Mouse (Mus musculus): ENCODE measurements at regions not wholly inside any gene's neighbourhood (a gene's known extent, or its start where the extent isn't known, plus 50 kb on each side); places are given as distances from the start of the nearest gene placed in this dataset.

- peaks cover 3% of the 10 kb centered on the region for H3K9me3 ChIP-seq (replicated peaks; ENCODE audit: low read length)
- H3K27me3 ChIP-seq (replicated peaks) = no peaks in the 10 kb centered on the region
- H3K4me3 ChIP-seq (replicated peaks in 1 of 3; ENCODE audit: low read depth in 2 of 3, low read length in 2 of 3, poor library complexity in 1 of 3) = peak overlapping the region in 1 of 3 experiments; percentile 44
- in situ Hi-C loops (cut with MboI; ENCODE audit: low pct_ligation_motif_present, low pct_unique_long_range_greater_than_20kb, low sequenced_read_pairs) (loop anchor here (5.0 to 25.0 kb wide), 2 partner anchors 632 to 1047 kb away; no protein-coding TSS in a partner anchor), dilution Hi-C loops (cut with MboI; ENCODE audit: extremely low pct_ligation_motif_present, extremely low pct_unique_long_range_greater_than_20kb, low sequenced_read_pairs) (no loop called here)
- H3K79me2 ChIP-seq (replicated peaks; ENCODE audit: control insufficient read depth, extremely low read depth, insufficient read depth, poor library complexity, severe bottlenecking) = no peaks in the 10 kb centered on the region
- H3K4me1 ChIP-seq (ENCODE audit: control insufficient read depth in 1 of 2, insufficient read depth in 2 of 2) = peaks cover 0 to 13% of the 10 kb centered on the region in 2 experiments; a peak in 2 of 4 replicates
- H3K4me2 ChIP-seq (ENCODE audit: insufficient read depth, low read depth, poor library complexity, severe bottlenecking) = peak overlapping the region; percentile 54
- H3K36me3 ChIP-seq (replicated peaks in 1 of 2; ENCODE audit: control insufficient read depth in 1 of 2, insufficient read depth in 1 of 2, low read length in 1 of 2) = no peaks in the 10 kb centered on the region
- no peak overlapping the region for H3K9ac ChIP-seq (ENCODE audit: insufficient read depth, low read depth)
- H3K27ac ChIP-seq (ENCODE audit: insufficient read depth, low read depth) = no peak overlapping the region
- peak; percentile 43 for DNase-seq (ENCODE audit: extremely low read depth)
- TF ChIP-seq CHD1 (IDR thresholded peaks at IDR 0.05; ENCODE audit: low read depth, low read length) (no peak), MEF2A (IDR thresholded peaks at IDR 0.05; ENCODE audit: borderline replicate concordance, low read depth, low read length) (no peak; the same call in 1 of the 2 replicates), KAT2A (IDR thresholded peaks at IDR 0.05; ENCODE audit: insufficient replicate concordance, low read length) (no peak), TBP (conservative IDR thresholded peaks at IDR 0.05; ENCODE audit: low read depth, low read length) (no peak), MAX (IDR thresholded peaks at IDR 0.05; ENCODE audit: low read length) (no peak), NELFE (IDR thresholded peaks at IDR 0.05; ENCODE audit: low read depth, low read length) (no peak), RAD21 (IDR thresholded peaks at IDR 0.05; ENCODE audit: low read depth, low read length) (no peak), USF1 (IDR thresholded peaks at IDR 0.05; ENCODE audit: low read depth, low read length) (no peak)
Measured at GRCm38 (mm10) chr2:21908813-21909480, 318.4 kb upstream of the Myo3a start.

- no peaks in the 10 kb centered on the region for H3K27me3 ChIP-seq (replicated peaks)
- peaks cover 3% of the 10 kb centered on the region for H3K9me3 ChIP-seq (replicated peaks; ENCODE audit: low read length)
- peaks cover 0 to 9% of the 10 kb centered on the region in 2 experiments; a peak in 2 of 4 replicates for H3K4me1 ChIP-seq (ENCODE audit: control insufficient read depth in 1 of 2, insufficient read depth in 2 of 2)
- peak overlapping the region; percentile 54 for H3K4me2 ChIP-seq (ENCODE audit: insufficient read depth, low read depth, poor library complexity, severe bottlenecking)
- H3K4me3 ChIP-seq (replicated peaks in 1 of 3; ENCODE audit: low read depth in 2 of 3, low read length in 2 of 3, poor library complexity in 1 of 3) = peak overlapping the region in 1 of 3 experiments; percentile 44
- H3K36me3 ChIP-seq (replicated peaks in 1 of 2; ENCODE audit: control insufficient read depth in 1 of 2, insufficient read depth in 1 of 2, low read length in 1 of 2) = no peaks in the 10 kb centered on the region
- in situ Hi-C loops (cut with MboI; ENCODE audit: low pct_ligation_motif_present, low pct_unique_long_range_greater_than_20kb, low sequenced_read_pairs) = loop anchor here (5.0 to 25.0 kb wide), 2 partner anchors 632 to 1047 kb away; no protein-coding TSS in a partner anchor
- no peaks in the 10 kb centered on the region for H3K79me2 ChIP-seq (replicated peaks; ENCODE audit: control insufficient read depth, extremely low read depth, insufficient read depth, poor library complexity, severe bottlenecking)
- peak; percentile 83 for DNase-seq (ENCODE audit: extremely low read depth)
- no peak overlapping the region for H3K27ac ChIP-seq (ENCODE audit: insufficient read depth, low read depth)
- dilution Hi-C loops (cut with MboI; ENCODE audit: extremely low pct_ligation_motif_present, extremely low pct_unique_long_range_greater_than_20kb, low sequenced_read_pairs) = no loop called here
- H3K9ac ChIP-seq (ENCODE audit: insufficient read depth, low read depth) = peak overlapping the region; percentile 55; the same call in 1 of the 2 replicates
- TF ChIP-seq GABPA (IDR thresholded peaks at IDR 0.05; ENCODE audit: insufficient replicate concordance, low read depth, low read length) = no peak
- no peak for TF ChIP-seq MAX (IDR thresholded peaks at IDR 0.05; ENCODE audit: low read length)
- no peak for TF ChIP-seq MAFK (IDR thresholded peaks at IDR 0.05; ENCODE audit: insufficient replicate concordance, low read length)
- TF ChIP-seq JUN (IDR thresholded peaks at IDR 0.05; ENCODE audit: insufficient read depth, low read depth, low read length) = peak; percentile 14; the same call in 1 of the 2 replicates
- no peak for TF ChIP-seq CHD1 (IDR thresholded peaks at IDR 0.05; ENCODE audit: low read depth, low read length)
- no peak for TF ChIP-seq NRF1 (IDR thresholded peaks at IDR 0.05; ENCODE audit: low read depth, low read length)
- TF ChIP-seq TBP (conservative IDR thresholded peaks at IDR 0.05; ENCODE audit: low read depth, low read length) = no peak
- TF ChIP-seq MXI1 (IDR thresholded peaks at IDR 0.05; ENCODE audit: low read depth, low read length) = no peak
- TF ChIP-seq ZC3H11A (IDR thresholded peaks at IDR 0.05; ENCODE audit: low read depth, low read length) = peak; percentile 21; the same call in 1 of the 2 replicates
- 0 out of 2 replicates have a peak, but pooled peaks have one; percentile 44 for TF ChIP-seq MAZ (IDR thresholded peaks at IDR 0.05; ENCODE audit: low read depth, low read length)
- TF ChIP-seq IRF4 (IDR thresholded peaks at IDR 0.05; ENCODE audit: low read depth, low read length) = peak; percentile 47; the same call in 1 of the 2 replicates
- no peak for TF ChIP-seq CHD2 (IDR thresholded peaks at IDR 0.05; ENCODE audit: low read length)
- no peak for TF ChIP-seq USF1 (IDR thresholded peaks at IDR 0.05; ENCODE audit: low read depth, low read length)
- TF ChIP-seq RCOR1 (conservative IDR thresholded peaks at IDR 0.05; ENCODE audit: low read depth, low read length) = no peak
- peak; percentile 78 for TF ChIP-seq SMC3 (IDR thresholded peaks at IDR 0.05; ENCODE audit: low read depth, low read length)
- peak; percentile 90 to 99 for TF ChIP-seq CTCF (conservative IDR thresholded peaks at IDR 0.05 in 1 of 2, IDR thresholded peaks at IDR 0.05 in 1 of 2; ENCODE audit: low read depth in 2 of 2, low read length in 2 of 2)
- TF ChIP-seq TCF12 (IDR thresholded peaks at IDR 0.05; ENCODE audit: low read depth, low read length) = no peak
- no peak for TF ChIP-seq KAT2A (IDR thresholded peaks at IDR 0.05; ENCODE audit: insufficient replicate concordance, low read length)
- TF ChIP-seq SIN3A (IDR thresholded peaks at IDR 0.05; ENCODE audit: low read length) = no peak
- TF ChIP-seq ZMIZ1 (IDR thresholded peaks at IDR 0.05; ENCODE audit: low read depth, low read length) = no peak
- TF ChIP-seq MYC (IDR thresholded peaks at IDR 0.05; ENCODE audit: low read depth, low read length) = no peak
- TF ChIP-seq E2F4 (IDR thresholded peaks at IDR 0.05; ENCODE audit: insufficient replicate concordance, low read depth, low read length) = no peak
- TF ChIP-seq POLR2AphosphoS2 (IDR thresholded peaks at IDR 0.05; ENCODE audit: low read depth, low read length) = no peak
- TF ChIP-seq UBTF (IDR thresholded peaks at IDR 0.05; ENCODE audit: low read depth, low read length) = no peak
- TF ChIP-seq ETS1 (conservative IDR thresholded peaks at IDR 0.05; ENCODE audit: low read depth, low read length) = peak; percentile 18; the same call in 1 of the 2 replicates
- TF ChIP-seq RAD21 (IDR thresholded peaks at IDR 0.05; ENCODE audit: low read depth, low read length) = peak; percentile 87
- 0 out of 2 replicates have a peak, but pooled peaks have one; percentile 36 for TF ChIP-seq MEF2A (IDR thresholded peaks at IDR 0.05; ENCODE audit: borderline replicate concordance, low read depth, low read length)
Measured at GRCm38 (mm10) chr2:21909481-21909966, 317.8 kb upstream of the Myo3a start.
